Mouse (Mus musculus) liver, postnatal 0 days (tissue): ENCODE data around the gene Ugt1a5.

Experiments
- CTCF ChIP-seq: sonication (generic); IDR thresholded peaks from 2 replicates; pipeline ENCODE4 v1.5.1; 2016; ENCODE audit warnings: antibody characterized with exemption, low read depth
- EP300 ChIP-seq: IDR thresholded peaks from 2 replicates; pipeline ENCODE4 v1.6.1; 2016; ENCODE audit warnings: antibody characterized with exemption, low read depth, mild to moderate bottlenecking

- TF ChIP-seq CTCF, result no peak
- TF ChIP-seq EP300, result no peak
These were observed 61.7 kb downstream of the Ugt1a5 start for GRCm38 (mm10) chr1:88227482-88227881.
